Mouse (Mus musculus): ENCODE measurements around the gene Tbc1d22a. TPM values are rescaled to one million over a fixed set of nuclear protein-coding genes. Genes with fewer than 3 reads are reported as not detected.
"Not testable (repeated sequence)": the region's sequence is repeated elsewhere in the genome, so short reads cannot be mapped to it uniquely, and the experiment has no call there.

The Tbc1d22a gene
- total and polyA plus RNA-seq, 3 experiments, result 15.1 to 21.1 TPM; not detected in 1

GRCm38 (mm10) chr15:86205300-86205699 is 9.0 kb upstream of the Tbc1d22a start:
- Histone ChIP-seq H3K4me3 (ENCODE audit: control insufficient read depth in 1 of 2, insufficient read depth in 1 of 2, low read depth in 2 of 2, low read length in 2 of 2) (no peak overlapping the region), H3K36me3 (ENCODE audit: control insufficient read depth in 1 of 2, insufficient read depth in 2 of 2, low read length in 2 of 2) (peaks cover 0 to 11% of the 10 kb centered on the region in 2 experiments; a peak in 2 of 4 replicates), H3K79me2 (ENCODE audit: control insufficient read depth, insufficient read depth, low read length, poor library complexity) (no peaks in the 10 kb centered on the region), H3K27me3 (ENCODE audit: control insufficient read depth in 1 of 2, insufficient read depth in 2 of 2, low read length in 2 of 2) (no peaks in the 10 kb centered on the region), H3K4me1 (ENCODE audit: control insufficient read depth in 1 of 2, insufficient read depth in 2 of 2, low read length in 2 of 2) (peaks cover 3 to 41% of the 10 kb centered on the region in 2 experiments), H3K27ac (ENCODE audit: control insufficient read depth, low read depth, low read length) (peak overlapping the region; percentile 61), H3K9me3 (replicated peaks; ENCODE audit: insufficient read depth, low read length) (no peaks in the 10 kb centered on the region), H3K9ac (ENCODE audit: control insufficient read depth, low read depth, low read length, poor library complexity, severe bottlenecking) (no peak overlapping the region)
- DNase-seq (ENCODE audit: low read depth, low spot score), result peak; percentile 87
- TF ChIP-seq CHD2 (IDR thresholded peaks at IDR 0.05; ENCODE audit: low read length) (no peak), SMC3 (IDR thresholded peaks at IDR 0.05; ENCODE audit: low read depth, low read length) (peak; percentile 62), JUND (IDR thresholded peaks at IDR 0.05; ENCODE audit: low read depth, low read length) (no peak), HCFC1 (IDR thresholded peaks at IDR 0.05; ENCODE audit: low read depth, low read length) (0 out of 2 replicates have a peak, but pooled peaks have one; percentile 13), ZC3H11A (IDR thresholded peaks at IDR 0.05; ENCODE audit: low read depth, low read length) (peak; percentile 69), CTCF (IDR thresholded peaks at IDR 0.05 in 2 of 3, conservative IDR thresholded peaks at IDR 0.05 in 1 of 3; ENCODE audit: control insufficient read depth in 1 of 3, insufficient read depth in 1 of 3, low read depth in 2 of 3, low read length in 3 of 3, poor library complexity in 1 of 3, severe bottlenecking in 1 of 3) (peak; percentile 74 to 87 (median 76)), GATA1 (IDR thresholded peaks at IDR 0.05; ENCODE audit: low read depth, low read length) (no peak), ELF1 (IDR thresholded peaks at IDR 0.05; ENCODE audit: low read depth, low read length) (peak; percentile 84), RAD21 (IDR thresholded peaks at IDR 0.05; ENCODE audit: low read depth, low read length) (peak; percentile 58), MYC (IDR thresholded peaks at IDR 0.05; ENCODE audit: low read depth, low read length) (peak; percentile 69)

- H3K36me3 ChIP-seq (ENCODE audit: control insufficient read depth in 1 of 2, insufficient read depth in 2 of 2, low read length in 2 of 2), result peaks cover 0 to 9% of the 10 kb centered on the region in 2 experiments; a peak in 2 of 4 replicates
- peaks cover under 1% of the 10 kb centered on the region; the same call in 1 of the 2 replicates for H3K79me2 ChIP-seq (ENCODE audit: control insufficient read depth, insufficient read depth, low read length, poor library complexity)
- H3K9me3 ChIP-seq (replicated peaks; ENCODE audit: insufficient read depth, low read length), result no peaks in the 10 kb centered on the region
- no peak overlapping the region for H3K9ac ChIP-seq (ENCODE audit: control insufficient read depth, low read depth, low read length, poor library complexity, severe bottlenecking)
- no peak for TF ChIP-seq HCFC1 (IDR thresholded peaks at IDR 0.05; ENCODE audit: low read depth, low read length)
- no peak for TF ChIP-seq CHD1 (IDR thresholded peaks at IDR 0.05; ENCODE audit: low read depth, low read length)
- no peak for TF ChIP-seq POLR2AphosphoS5 (IDR thresholded peaks at IDR 0.05; ENCODE audit: borderline replicate concordance, low read depth, low read length)
- no peak for TF ChIP-seq GATA1 (IDR thresholded peaks at IDR 0.05; ENCODE audit: low read depth, low read length)
- no peak for TF ChIP-seq MEF2A (IDR thresholded peaks at IDR 0.05; ENCODE audit: extremely low read depth, insufficient replicate concordance, low read depth, low read length, poor library complexity, severe bottlenecking)
- no peak for TF ChIP-seq RCOR1 (IDR thresholded peaks at IDR 0.05; ENCODE audit: low read depth, low read length)
- no peak for TF ChIP-seq ZC3H11A (IDR thresholded peaks at IDR 0.05; ENCODE audit: low read depth, low read length)
- TF ChIP-seq MYC (IDR thresholded peaks at IDR 0.05; ENCODE audit: low read depth, low read length), result no peak
- no peak for TF ChIP-seq ELF1 (IDR thresholded peaks at IDR 0.05; ENCODE audit: low read depth, low read length)
- DNase-seq (ENCODE audit: low read depth, low spot score), result no peak
- H3K4me1 ChIP-seq (ENCODE audit: control insufficient read depth in 1 of 2, insufficient read depth in 2 of 2, low read length in 2 of 2), result peaks cover 3 to 33% of the 10 kb centered on the region in 2 experiments
- no peaks in the 10 kb centered on the region for H3K27me3 ChIP-seq (ENCODE audit: control insufficient read depth in 1 of 2, insufficient read depth in 2 of 2, low read length in 2 of 2)
- no peak overlapping the region for H3K4me3 ChIP-seq (ENCODE audit: control insufficient read depth in 1 of 2, insufficient read depth in 1 of 2, low read depth in 2 of 2, low read length in 2 of 2)
- H3K27ac ChIP-seq (ENCODE audit: control insufficient read depth, low read depth, low read length), result no peak overlapping the region
Observed at GRCm38 (mm10) chr15:86206385-86206784, 7.9 kb upstream of the Tbc1d22a start.

GRCm38 (mm10) chr15:86212193-86212592 is 2.1 kb upstream of the Tbc1d22a start:
- H3K4me1 ChIP-seq (ENCODE audit: control insufficient read depth in 1 of 2, insufficient read depth in 2 of 2, low read length in 2 of 2); H3K9me3 ChIP-seq (replicated peaks; ENCODE audit: insufficient read depth, low read length); H3K9ac ChIP-seq (ENCODE audit: control insufficient read depth, low read depth, low read length, poor library complexity, severe bottlenecking); H3K36me3 ChIP-seq (ENCODE audit: control insufficient read depth in 1 of 2, insufficient read depth in 2 of 2, low read length in 2 of 2); DNase-seq (ENCODE audit: low read depth, low spot score); H3K27me3 ChIP-seq (ENCODE audit: control insufficient read depth in 1 of 2, insufficient read depth in 2 of 2, low read length in 2 of 2); H3K27ac ChIP-seq (ENCODE audit: control insufficient read depth, low read depth, low read length); H3K4me3 ChIP-seq (ENCODE audit: control insufficient read depth in 1 of 2, insufficient read depth in 1 of 2, low read depth in 2 of 2, low read length in 2 of 2): not testable (repeated sequence)
- peaks cover 30% of the 10 kb centered on the region for H3K79me2 ChIP-seq (ENCODE audit: control insufficient read depth, insufficient read depth, low read length, poor library complexity)

Measured in MEL (cell line).